Mouse (Mus musculus) cerebellum, adult 11-12 months (tissue): ENCODE data around the gene Gm20388.

ENCODE experiments used
- DNase-seq: peaks from one replicate; pipeline ENCODE4 v3.0.0; 2022

The Gm20388 gene

DNA sequence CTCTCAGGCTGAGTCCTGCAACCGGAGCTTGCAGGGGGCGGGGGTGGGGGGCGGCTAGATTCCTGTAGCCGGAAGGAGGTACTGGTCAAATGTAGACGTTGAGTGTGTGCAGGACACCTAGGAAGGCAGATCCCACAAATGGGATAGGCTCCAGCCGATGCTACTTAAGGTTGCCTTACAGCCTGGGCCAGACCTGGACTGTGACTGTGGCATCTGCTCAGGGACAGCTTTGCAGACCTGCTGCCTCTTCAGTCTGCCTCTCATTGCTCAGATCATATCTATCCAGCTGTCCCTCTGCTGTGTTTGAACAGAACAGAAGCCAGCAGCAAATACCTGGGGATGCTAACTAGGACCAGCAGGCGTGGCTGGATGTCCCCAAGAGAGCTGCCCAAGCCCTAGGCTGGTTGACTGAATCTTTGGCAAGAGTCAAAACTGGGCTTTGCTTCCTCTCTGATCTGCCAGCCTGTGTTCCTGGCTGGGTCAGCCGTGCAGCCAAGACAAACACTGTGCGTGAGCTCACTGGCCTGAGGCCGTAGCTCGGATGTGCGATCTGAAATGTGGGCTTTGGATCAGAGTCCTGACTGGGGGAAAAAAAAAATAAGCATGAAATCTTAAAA is 3850.7 kb downstream of the Gm20388 start:
- peak; percentile 69 for DNase-seq

DNA sequence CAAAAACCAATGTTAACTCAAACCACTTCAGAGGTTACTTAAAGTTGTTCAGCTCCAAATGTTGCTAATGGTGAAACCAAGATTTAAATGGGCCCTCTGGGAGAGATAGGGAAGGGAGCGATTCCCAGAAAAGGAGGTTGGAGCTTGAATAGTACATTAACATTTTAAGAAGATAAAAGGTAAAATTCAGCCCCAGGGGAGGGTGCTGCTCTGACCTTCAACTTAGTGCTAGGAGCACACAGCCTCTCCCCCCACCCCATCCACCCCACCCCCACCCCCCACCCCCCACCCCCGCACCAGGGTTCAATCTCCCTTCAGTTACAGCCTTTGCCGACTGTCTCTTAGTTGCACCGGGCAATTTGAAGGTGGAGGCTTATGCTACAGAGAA is 3851.2 kb downstream of the Gm20388 start:
- no peak for DNase-seq

- DNase-seq, result no peak
These were observed 3852.7 kb downstream of the Gm20388 start for GRCm38 (mm10) chr8:123763355-123763754.

DNA sequence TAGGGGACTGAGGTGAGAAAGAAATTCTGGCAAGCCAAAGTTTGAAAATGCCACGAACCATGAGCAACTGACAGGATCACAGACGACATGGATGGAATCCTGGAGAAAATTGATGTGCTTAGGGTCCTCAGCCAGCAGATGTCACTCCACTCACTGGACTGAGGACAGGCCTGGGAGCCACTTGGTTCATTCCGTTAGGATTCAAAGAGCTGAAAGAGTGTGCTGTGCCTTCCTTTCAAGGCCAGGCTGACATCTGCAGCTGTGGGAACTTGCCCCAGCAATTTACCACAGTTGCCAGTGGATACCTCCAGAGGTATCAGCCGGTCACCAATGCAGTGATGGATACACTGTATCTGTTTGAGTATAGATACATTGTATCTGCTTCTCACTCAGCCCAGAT is 3854.0 kb downstream of the Gm20388 start:
- DNase-seq, result peak; percentile 37

- no peak for DNase-seq
These were observed 3855.9 kb downstream of the Gm20388 start for GRCm38 (mm10) chr8:123766516-123766915.

GRCm38 (mm10) chr8:123767874-123768273 is 3857.2 kb downstream of the Gm20388 start:
- DNase-seq, result no peak

GRCm38 (mm10) chr8:123768492-123769356 is 3858.1 kb downstream of the Gm20388 start:
- DNase-seq, result no peak

DNA sequence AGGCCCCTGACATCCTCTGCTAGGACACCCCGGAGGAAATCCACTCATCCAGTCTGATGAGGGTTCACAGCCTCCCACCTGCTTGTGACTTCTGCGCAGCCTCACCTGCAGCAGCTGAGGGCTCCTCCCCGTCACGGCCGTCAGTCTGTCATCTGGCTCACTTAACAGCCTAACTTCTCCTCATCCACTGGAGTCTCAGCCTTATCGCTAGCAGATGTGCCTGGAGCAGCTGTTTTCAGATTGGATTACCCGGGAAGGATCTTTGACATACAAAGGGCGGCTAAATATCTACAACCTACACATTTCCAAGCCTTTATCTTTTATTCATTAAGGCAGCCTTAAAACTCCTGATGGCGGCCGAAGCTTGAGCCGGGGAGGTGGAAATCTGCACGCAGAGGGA is 3862.8 kb downstream of the Gm20388 start:
- no peak for DNase-seq

GRCm38 (mm10) chr8:123774491-123774890 is 3863.8 kb downstream of the Gm20388 start:
- no peak for DNase-seq

- DNase-seq, result peak; percentile 31
These were observed 3866.7 kb downstream of the Gm20388 start for GRCm38 (mm10) chr8:123777319-123777718.

- DNase-seq, result no peak
These were observed 3869.8 kb downstream of the Gm20388 start for GRCm38 (mm10) chr8:123780471-123780870.

GRCm38 (mm10) chr8:123781256-123781655 is 3870.6 kb downstream of the Gm20388 start:
- no peak for DNase-seq

DNA sequence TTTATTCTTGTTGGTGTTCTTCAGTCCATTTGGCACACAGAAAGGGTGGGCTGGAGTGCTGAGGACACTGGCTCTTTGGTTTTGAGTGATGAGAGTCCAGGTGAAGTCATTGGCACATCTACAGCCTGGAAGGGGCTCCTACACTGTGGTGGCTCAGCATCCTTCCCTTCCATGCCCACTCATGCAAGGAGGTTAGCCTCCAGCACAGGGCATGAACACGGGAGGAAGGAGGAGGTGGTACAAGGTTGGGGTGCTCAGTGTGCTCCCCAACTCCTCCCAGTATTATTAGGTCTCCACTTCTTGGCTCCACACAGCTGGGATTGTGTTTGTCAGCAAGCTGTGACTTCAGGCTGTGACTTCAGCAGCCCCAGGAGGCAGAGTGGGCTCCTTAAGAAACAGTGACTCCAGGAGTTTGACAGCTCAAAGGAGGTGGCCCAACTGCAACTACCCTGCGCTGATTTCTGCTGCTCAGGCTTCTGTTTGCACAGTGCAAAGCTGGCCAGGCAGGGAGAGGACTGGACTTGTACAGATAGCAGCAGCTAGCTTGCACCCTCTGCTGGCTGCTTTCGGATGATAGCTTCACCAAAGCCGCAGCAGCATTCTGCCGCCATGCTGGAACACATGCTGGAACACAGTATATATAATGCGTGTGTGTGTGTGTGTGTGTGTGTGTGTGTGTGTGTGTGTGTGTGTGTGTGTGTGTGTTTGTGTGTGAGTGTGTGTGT is 3873.0 kb downstream of the Gm20388 start:
- peak; percentile 84 for DNase-seq

DNA sequence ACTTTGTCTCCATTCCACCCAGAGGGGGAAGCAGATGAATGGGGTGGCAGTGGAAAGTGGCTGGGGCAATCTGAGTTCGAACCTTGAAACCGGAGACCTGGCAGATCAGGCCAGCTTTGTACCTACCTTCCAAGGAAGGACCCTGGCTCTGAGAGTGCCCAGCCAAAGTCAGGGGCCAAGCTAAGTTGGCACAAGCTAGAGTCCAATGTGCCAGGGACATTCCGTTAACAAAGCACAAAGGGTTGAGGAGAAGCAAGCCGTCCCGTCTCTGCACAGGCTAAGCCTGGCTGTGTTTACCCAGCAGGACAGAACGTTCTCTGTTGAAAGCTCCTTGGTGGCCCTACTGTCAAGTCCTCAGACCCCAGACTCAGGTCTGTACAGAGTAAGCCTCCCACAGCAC is 3875.5 kb downstream of the Gm20388 start:
- peak; percentile 57 for DNase-seq

- no peak for DNase-seq
These were observed 3876.0 kb downstream of the Gm20388 start for GRCm38 (mm10) chr8:123786644-123787043.

GRCm38 (mm10) chr8:123787254-123787897 is 3876.7 kb downstream of the Gm20388 start:
- DNase-seq, result peak; percentile 52

GRCm38 (mm10) chr8:123788416-123789170 is 3878.0 kb downstream of the Gm20388 start:
- DNase-seq, result peak; percentile 94

GRCm38 (mm10) chr8:123789461-123789860 is 3878.8 kb downstream of the Gm20388 start:
- DNase-seq, result peak; percentile 62

DNA sequence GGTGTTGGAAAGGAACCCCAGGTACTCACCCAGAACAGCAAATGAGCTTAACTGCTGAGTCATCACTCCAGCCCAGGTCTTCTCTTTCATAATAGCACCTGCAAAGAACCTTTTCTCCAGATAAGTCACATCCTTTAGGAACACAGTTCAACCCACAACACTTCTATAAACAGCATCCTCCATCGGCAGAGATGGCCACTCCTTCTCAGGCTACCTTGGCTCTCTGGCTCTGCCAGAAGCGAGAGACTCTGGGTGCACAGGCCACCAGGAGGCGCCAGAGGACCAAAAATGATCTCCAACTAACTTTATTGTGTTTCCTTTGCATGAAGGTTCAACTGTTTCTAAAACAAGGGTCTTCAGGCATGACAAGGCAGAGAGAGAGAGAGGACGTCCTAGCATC is 3879.3 kb downstream of the Gm20388 start:
- peak; percentile 88 for DNase-seq

DNA sequence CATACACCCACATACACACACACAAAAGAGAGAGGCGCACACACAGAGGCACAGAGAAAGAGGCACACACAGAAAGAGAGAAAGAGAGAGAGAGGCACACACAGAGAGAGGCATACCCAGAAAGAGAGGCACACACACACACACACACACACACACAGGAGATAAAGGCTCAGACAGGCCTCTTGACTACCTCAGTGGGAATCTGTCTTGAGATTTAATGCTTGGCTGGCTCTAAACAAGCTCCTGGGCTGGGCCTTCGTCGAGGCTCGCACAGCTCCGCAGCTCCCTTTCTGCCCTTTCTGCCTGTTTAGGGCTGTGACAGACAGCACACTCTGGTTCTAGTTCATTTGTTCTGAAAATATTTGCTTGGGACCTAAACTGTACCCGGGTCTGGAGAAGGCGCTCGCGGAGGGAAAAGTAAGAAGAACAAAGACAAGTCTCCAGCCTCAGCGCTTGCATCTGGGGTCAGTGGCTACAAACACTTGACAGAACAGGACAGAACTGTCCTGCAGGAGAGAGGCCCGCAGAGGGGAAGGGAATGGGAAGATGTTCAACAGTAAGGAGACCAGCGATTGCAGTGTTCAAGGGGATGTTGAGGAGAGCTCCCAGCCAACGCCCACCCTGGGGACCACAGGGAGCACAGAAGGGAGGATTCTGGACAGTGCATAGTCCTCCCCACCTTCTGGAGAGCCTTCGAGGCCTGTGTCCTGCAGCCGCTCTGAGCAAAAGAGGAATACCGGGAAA is 3880.6 kb downstream of the Gm20388 start:
- DNase-seq, result no peak

DNA sequence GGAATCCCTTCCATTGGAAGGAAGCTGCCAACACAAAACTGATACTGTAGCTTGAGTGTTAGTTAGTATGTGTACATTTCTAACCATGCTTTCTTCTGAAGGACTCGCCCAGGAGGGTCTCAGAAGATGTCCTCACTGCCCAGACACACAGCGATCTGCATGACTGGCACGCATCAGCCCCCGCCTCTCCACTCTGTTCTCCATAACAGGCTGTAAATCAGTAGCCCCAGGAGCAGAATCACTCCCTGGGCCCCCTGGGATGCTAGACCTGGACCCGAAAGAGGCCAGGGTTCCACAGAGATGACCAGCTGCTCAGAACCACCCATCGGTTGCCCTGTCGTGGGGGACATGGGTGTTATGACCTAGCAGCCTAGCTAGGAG is 3881.2 kb downstream of the Gm20388 start:
- DNase-seq, result no peak

DNA sequence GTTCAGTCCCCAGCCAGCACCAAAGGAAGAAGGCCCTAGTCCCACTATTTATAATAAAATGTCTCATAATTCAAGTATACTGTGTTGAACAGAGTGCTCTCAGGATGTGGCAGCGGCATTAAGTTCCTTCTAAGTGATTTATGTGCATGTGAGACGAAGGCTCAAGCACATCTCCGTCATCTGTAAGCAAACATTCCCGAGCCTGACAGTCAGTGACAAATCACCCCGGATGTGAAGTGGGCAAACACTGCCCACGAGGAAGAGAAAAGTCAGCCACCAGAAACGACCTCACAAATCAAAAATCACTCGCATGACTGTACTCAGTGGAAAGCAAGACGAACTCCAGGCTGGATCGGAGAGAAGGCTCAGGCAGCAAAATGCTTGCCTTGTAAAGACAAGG is 3883.3 kb downstream of the Gm20388 start:
- no peak for DNase-seq
